Mouse (Mus musculus) liver, adult (tissue): ENCODE results near the gene Cdc42ep1.

Source experiments
- GATA4 ChIP-seq: IDR thresholded peaks from 2 replicates; pipeline ENCODE4 v1.6.1; 2014; ENCODE audit warnings: mild to moderate bottlenecking, low read length; ENCODE audit not compliant: insufficient replicate concordance

Gene Cdc42ep1

GRCm38 (mm10) chr15:78815314-78816073, 26.9 kb upstream of the Cdc42ep1 start:
- no peak for TF ChIP-seq GATA4

GRCm38 (mm10) chr15:78816074-78816391, 26.4 kb upstream of the Cdc42ep1 start:
- no peak for TF ChIP-seq GATA4

- TF ChIP-seq GATA4: no peak
These were observed 15.9 kb upstream of the Cdc42ep1 start for GRCm38 (mm10) chr15:78826213-78827204.

GRCm38 (mm10) chr15:78828315-78828714, 14.1 kb upstream of the Cdc42ep1 start:
- no peak for TF ChIP-seq GATA4

- no peak for TF ChIP-seq GATA4
These were observed 12.8 kb upstream of the Cdc42ep1 start for GRCm38 (mm10) chr15:78829636-78830035.

- no peak for TF ChIP-seq GATA4
These were observed 11.4 kb upstream of the Cdc42ep1 start for GRCm38 (mm10) chr15:78830742-78831719.

- no peak for TF ChIP-seq GATA4
These were observed 10.4 kb upstream of the Cdc42ep1 start for GRCm38 (mm10) chr15:78831720-78832657.

GRCm38 (mm10) chr15:78832701-78833123, 9.7 kb upstream of the Cdc42ep1 start:
- peak; percentile 59; the same call in 1 of the 2 replicates for TF ChIP-seq GATA4

GRCm38 (mm10) chr15:78833582-78833981, 8.8 kb upstream of the Cdc42ep1 start:
- no peak for TF ChIP-seq GATA4

GRCm38 (mm10) chr15:78834233-78835005, 8.0 kb upstream of the Cdc42ep1 start:
- TF ChIP-seq GATA4: no peak

- TF ChIP-seq GATA4: no peak
These were observed 7.0 kb upstream of the Cdc42ep1 start for GRCm38 (mm10) chr15:78835200-78836085.

GRCm38 (mm10) chr15:78836086-78836621, 6.3 kb upstream of the Cdc42ep1 start:
- peak; percentile 28; the same call in 1 of the 2 replicates for TF ChIP-seq GATA4
